Mouse (Mus musculus) heart, adult 2 months (tissue): ENCODE data around the gene Fuz.
A peak's percentile ranks its signal among the peaks of the same experiment; 100 is the strongest.

Experiments
- CTCF ChIP-seq: fragments of 200-600 bp; IDR thresholded peaks from 2 replicates; pipeline ENCODE4 v1.8.1; 2022; ENCODE audit warnings: antibody characterized with exemption, mild to moderate bottlenecking, moderate library complexity
- EP300 ChIP-seq: fragments of 200-500 bp; IDR thresholded peaks from 2 replicates; pipeline ENCODE4 v1.6.1; 2011; ENCODE audit warnings: low read depth, low read length, control low read depth; ENCODE audit not compliant: insufficient read depth
- POLR2A ChIP-seq: fragments of 200-500 bp; IDR thresholded peaks from 2 replicates; pipeline ENCODE4 v1.6.1; 2011; ENCODE audit warnings: mild to moderate bottlenecking, low read depth, low read length, control low read depth; ENCODE audit not compliant: insufficient read depth

GRCm38 (mm10) chr7:44855036-44855435 lies 40.8 kb upstream of the Fuz start:
- TF ChIP-seq CTCF (peak; percentile 51), EP300 (no peak), POLR2A (no peak)
